Mouse (Mus musculus): Measurements from ENCODE around the gene Dnah17.

GRCm38 (mm10) chr11:117995255-117995654 lies 135.2 kb downstream of the Dnah17 start:
- TF ChIP-seq CTCF (IDR thresholded peaks at IDR 0.05) (no peak), POLR2A (IDR thresholded peaks at IDR 0.05; ENCODE audit: insufficient read depth, low read depth, low read length) (no peak)

Measured in heart, adult 2 months (tissue).